Mouse (Mus musculus) lung, postnatal 25 days (tissue): ENCODE data around the gene Rbfox1.
A peak's percentile ranks its signal among the peaks of the same experiment; 100 is the strongest.

Experiments used
- DNase-seq: peaks from one replicate; pipeline ENCODE4 v3.0.0; 2022; ENCODE audit warnings: low spot score

Gene Rbfox1

GRCm38 (mm10) chr16:7039404-7040367, 1154.5 kb downstream of the Rbfox1 start:
- no peak for DNase-seq

- no peak for DNase-seq
Observed at GRCm38 (mm10) chr16:7040691-7041090, 1155.5 kb downstream of the Rbfox1 start.

GRCm38 (mm10) chr16:7047421-7047820, 1162.3 kb downstream of the Rbfox1 start:
- DNase-seq = no peak

- DNase-seq = peak; percentile 44
Observed at GRCm38 (mm10) chr16:7049162-7049971, 1164.2 kb downstream of the Rbfox1 start.

- DNase-seq = no peak
Observed at GRCm38 (mm10) chr16:7050945-7051344, 1165.8 kb downstream of the Rbfox1 start.

GRCm38 (mm10) chr16:7051991-7052390, 1166.8 kb downstream of the Rbfox1 start:
- DNase-seq = no peak

- DNase-seq = no peak
Observed at GRCm38 (mm10) chr16:7052408-7052807, 1167.3 kb downstream of the Rbfox1 start.

GRCm38 (mm10) chr16:7057789-7058188, 1172.6 kb downstream of the Rbfox1 start:
- no peak for DNase-seq

- DNase-seq = no peak
Observed at GRCm38 (mm10) chr16:7058556-7058955, 1173.4 kb downstream of the Rbfox1 start.

- no peak for DNase-seq
Observed at GRCm38 (mm10) chr16:7059596-7059995, 1174.4 kb downstream of the Rbfox1 start.

GRCm38 (mm10) chr16:7060864-7061263, 1175.7 kb downstream of the Rbfox1 start:
- DNase-seq = no peak

GRCm38 (mm10) chr16:7062512-7062911, 1177.4 kb downstream of the Rbfox1 start:
- DNase-seq = no peak

- no peak for DNase-seq
Observed at GRCm38 (mm10) chr16:7067109-7067508, 1182.0 kb downstream of the Rbfox1 start.

GRCm38 (mm10) chr16:7069599-7069998, 1184.4 kb downstream of the Rbfox1 start:
- DNase-seq = no peak

GRCm38 (mm10) chr16:7074786-7075185, 1189.6 kb downstream of the Rbfox1 start:
- DNase-seq = no peak

GRCm38 (mm10) chr16:7075749-7076148, 1190.6 kb downstream of the Rbfox1 start:
- no peak for DNase-seq

- no peak for DNase-seq
Observed at GRCm38 (mm10) chr16:7076305-7076704, 1191.2 kb downstream of the Rbfox1 start.

- DNase-seq = no peak
Observed at GRCm38 (mm10) chr16:7076707-7077106, 1191.6 kb downstream of the Rbfox1 start.

GRCm38 (mm10) chr16:7081074-7081568, 1196.0 kb downstream of the Rbfox1 start:
- no peak for DNase-seq

- DNase-seq = no peak
Observed at GRCm38 (mm10) chr16:7081684-7082255, 1196.6 kb downstream of the Rbfox1 start.

- no peak for DNase-seq
Observed at GRCm38 (mm10) chr16:7083937-7084336, 1198.8 kb downstream of the Rbfox1 start.
